Mouse (Mus musculus) forelimb bud, embryonic 11.5 days (tissue): ENCODE measurements around the gene Nfam1.

Experiments
- DNase-seq: peaks from one replicate; pipeline ENCODE4 v3.0.0-alpha.2; 2012; ENCODE audit warnings: low read depth, low spot score

The Nfam1 gene

DNA sequence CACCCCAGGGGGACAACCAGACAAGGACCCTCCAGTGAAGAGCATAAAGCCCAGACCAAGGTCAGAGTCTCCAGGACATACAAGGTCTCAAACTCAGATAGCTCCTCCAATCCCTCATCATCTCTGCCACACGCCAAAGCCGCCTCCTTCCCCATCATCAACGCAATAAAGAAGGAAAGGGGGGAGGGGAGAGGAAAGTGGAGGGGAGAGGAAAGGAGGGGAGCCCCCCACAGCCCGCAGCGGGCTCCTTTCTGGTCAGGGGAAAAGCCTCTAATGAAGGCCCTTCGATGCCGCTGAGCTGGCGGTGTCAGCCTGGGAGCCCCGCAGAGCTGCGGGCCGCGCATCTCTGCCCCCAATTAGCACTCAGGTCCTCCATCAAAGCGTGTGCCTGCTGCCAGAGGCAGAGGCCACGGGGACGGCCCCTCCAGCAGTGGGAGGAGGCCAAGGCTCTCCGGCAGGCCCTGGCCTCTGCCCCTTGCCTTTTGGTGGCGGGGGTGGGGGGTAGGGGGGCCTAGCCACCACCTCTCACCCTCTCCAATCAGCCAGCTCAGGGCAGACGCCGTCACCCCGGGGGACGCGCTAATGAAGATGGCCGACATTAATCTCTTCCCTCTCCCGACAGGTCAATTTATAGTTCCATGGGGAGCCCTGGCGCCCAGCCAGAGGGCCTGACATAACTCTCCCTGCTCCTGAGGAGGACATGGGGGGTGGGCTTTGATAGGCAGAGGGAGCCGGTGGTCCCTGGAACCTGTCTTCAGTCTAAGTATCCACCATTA lies 72.1 kb downstream of the Nfam1 start:
- no peak for DNase-seq

DNA sequence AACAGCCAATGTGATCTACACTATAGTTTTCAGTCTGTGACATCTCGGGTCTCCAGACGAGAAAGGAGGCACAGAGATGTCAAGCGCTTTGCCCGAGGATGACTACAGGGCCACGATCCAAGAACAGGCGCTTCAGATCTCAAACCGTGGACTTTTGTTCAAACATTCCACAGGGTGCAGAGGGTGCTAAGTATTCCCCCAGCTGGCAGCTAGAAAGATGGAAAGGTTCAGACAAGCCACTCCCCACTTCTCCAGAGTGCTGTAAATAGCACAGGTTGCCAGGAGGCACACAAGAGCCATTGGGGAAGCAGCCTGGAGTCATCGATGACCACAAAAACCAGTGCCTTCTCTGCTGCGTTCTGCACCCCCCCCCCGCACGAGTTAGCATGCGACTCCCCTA lies 74.0 kb downstream of the Nfam1 start:
- no peak for DNase-seq

- DNase-seq = no peak
These were observed 74.8 kb downstream of the Nfam1 start for GRCm38 (mm10) chr15:82958253-82958701.

DNA sequence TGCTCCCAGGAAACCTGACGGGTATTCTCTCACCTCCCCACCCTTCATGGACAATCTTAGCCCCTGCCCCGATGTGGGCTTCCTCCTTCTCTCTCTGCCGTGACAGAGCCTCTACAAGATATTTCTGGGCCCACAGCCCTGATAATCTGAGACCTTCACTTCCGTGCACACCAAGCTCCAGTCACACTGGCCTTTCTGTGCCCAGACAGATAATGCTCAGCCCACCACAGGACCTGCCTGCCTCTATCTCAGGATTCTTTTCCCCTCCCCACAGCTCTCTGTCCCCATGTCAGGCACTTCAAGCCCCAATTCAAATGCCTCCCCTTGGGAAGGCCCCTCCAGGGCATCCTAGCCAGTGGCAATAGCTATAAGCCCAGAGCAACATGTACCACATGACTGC lies 76.4 kb downstream of the Nfam1 start:
- DNase-seq = no peak

GRCm38 (mm10) chr15:82956310-82956709 lies 76.8 kb downstream of the Nfam1 start:
- no peak for DNase-seq

DNA sequence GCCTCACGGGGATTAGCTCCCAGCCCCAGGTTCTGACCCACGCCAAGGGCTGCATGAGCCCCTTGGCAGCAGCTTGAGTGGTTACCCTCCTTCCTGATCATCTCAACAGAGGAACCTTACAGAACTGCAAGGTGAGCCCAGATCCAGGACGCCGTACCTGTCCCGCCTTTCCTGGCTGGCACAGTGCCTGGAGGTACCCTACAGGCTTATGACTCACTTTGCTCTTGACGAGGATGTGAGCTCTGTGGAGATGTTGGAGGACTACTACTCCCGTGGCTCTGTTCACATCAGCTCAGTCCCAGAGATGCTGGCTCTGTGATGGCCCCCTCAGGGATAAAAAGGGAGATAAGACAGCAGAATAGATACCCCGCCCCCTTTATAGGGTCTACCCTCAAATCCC lies 77.8 kb downstream of the Nfam1 start:
- no peak for DNase-seq

GRCm38 (mm10) chr15:82954034-82954433 lies 79.1 kb downstream of the Nfam1 start:
- DNase-seq = no peak

DNA sequence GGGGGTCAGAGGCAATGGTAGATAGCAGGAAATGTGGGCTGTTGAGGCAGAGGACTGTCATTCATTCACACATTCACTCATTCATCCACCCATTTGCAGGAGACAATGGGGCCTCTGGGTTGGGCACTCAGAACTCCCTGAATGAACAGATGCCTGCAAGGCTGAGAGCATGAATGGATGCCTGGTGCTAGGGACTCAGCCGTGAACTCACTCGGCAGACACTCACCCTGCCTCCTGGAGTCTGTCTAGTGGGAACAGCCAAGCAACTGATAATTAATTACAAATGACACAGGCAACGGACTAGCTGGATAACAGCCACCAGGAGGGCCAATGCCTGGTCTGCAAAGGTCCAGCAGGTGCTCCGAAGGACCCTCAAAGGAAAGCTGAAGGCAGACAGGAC lies 80.0 kb downstream of the Nfam1 start:
- no peak for DNase-seq

DNA sequence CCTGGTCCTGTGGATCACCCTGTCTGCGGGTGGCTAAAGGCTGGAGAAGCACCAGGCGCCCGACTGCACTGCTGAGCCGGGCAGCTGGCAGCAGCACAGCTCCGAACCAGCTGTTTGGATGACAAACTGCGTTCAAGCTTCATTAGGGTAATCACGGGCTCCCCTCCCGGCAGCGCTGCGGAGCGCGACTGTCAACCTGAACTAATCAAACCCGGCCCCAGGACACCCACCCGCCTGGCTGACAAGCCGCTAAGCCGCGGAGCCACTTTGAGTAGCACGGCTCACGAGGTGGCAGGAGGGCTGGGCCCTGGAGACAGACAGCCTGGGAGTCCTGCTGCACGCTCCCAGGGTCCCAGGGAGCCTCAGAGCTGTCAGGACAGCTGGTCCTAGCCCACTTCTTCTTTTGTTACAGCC lies 80.8 kb downstream of the Nfam1 start:
- no peak for DNase-seq

DNA sequence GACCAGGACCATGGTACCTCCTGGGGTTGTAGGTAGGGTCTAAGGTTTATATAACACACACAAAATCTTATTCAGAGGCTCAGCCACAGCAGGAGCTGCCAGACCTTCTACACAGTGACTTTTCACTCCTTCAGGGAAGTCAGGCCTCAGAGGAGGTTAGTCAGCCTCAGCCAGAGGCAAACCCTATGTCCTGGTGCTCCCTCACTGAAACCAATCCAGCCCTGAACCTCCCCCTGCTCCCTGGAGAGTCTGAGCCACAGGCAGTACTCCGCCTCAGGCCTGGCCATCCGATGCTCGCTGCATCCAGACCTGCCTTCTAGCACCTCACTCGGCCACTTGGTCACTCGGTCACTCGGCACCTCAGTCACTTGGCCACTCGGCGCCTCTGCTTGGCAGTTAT lies 82.9 kb downstream of the Nfam1 start:
- no peak for DNase-seq

- no peak for DNase-seq
These were observed 85.7 kb downstream of the Nfam1 start for GRCm38 (mm10) chr15:82947431-82947830.

DNA sequence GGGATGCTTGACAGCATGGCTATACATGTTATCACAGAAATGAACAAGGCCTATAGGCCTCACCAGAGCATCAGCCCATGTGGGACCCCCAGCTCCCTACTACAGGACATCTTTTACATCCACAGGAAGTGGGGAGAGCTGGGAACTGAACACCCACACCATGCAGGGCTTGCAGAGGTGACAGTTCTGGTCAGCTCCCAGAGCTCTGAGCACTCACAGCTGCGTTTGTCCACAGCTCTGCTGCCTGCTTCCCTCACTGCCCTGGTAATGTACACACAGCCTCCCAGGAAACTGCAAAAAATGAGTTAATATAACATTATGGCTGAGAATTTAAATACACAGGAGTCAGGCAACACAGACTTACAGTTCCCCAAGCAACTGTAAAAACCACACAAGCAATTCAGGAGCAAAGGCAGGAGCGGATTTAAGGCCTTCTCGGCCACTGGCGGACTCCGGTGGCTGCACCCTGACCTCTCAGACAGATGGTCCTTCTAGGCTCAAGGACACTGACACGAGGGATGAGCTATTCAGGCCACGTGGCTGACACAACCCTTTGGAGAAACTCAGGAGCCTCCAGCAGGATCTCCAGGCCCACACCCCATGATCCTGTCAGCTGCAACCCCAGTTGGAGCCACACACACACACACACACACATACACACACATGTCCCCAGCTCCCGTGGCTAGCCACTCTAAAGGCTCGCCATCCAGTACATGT lies 88.5 kb downstream of the Nfam1 start:
- no peak for DNase-seq
